Comparison of ENCODE assay signal across 14 mouse cellular contexts in genomic region chr14:60769340-60769739, GRCm38 (mm10). TPM values are rescaled to one million over a fixed set of nuclear protein-coding genes. Genes with fewer than 3 reads are reported as not detected.
DNase-seq lines count a peak whose midpoint lies in the region; TF ChIP-seq lines count a peak whose summit lies in the region.
"Had no signal": no experiment of that assay in that cellular context is flagged by ENCODE, and none has a peak within 500 bp of the region (broad histone marks: within the 10 kb centered on the region; RNA-seq: fewer than 3 reads in every experiment).

No protein-coding gene starts in this region.

- intact Hi-C loops in gastrocnemius, adult 2 months (cut with DNase I): loop anchor here (5.0 kb wide), 1 partner anchor 57 kb away; no protein-coding TSS in a partner anchor
- intact Hi-C loops in left cerebral cortex, adult 2 months (cut with DNase I): no loop called here
- intact Hi-C loops in left cerebral cortex, postnatal 25 days (cut with DNase I): loop anchor here (5.0 kb wide), 1 partner anchor 257 kb away; no protein-coding TSS in a partner anchor

- peak; percentile 47 for TF ChIP-seq CTCF in gastrocnemius, adult 2 months (IDR thresholded peaks at IDR 0.05)
- peak; percentile 28 for TF ChIP-seq CTCF in left cerebral cortex, adult 2 months (IDR thresholded peaks at IDR 0.05)

- DNase-seq in gastrocnemius, adult 2 months: no peak
- no peak for DNase-seq in gastrocnemius, postnatal 10 days
- DNase-seq in left cerebral cortex, adult 2 months (ENCODE audit: extremely low spot score in 1 of 2, low spot score in 2 of 2): no peak
- DNase-seq in left cerebral cortex, postnatal 25 days (ENCODE audit: low spot score in 2 of 2): no peak
- DNase-seq in R1 (ENCODE audit: low read depth, low spot score): peak; percentile 64
- DNase-seq in c-Kit-positive CD71-positive TER-119-positive erythroid progenitor cells, embryonic 14.5 days (ENCODE audit: low spot score): no peak
- no peak for DNase-seq in layer of hippocampus, postnatal 36 days
- DNase-seq: cerebellum, adult 9-10 months; gastrocnemius, postnatal 25 days had no signal

- H3K27ac ChIP-seq in gastrocnemius, adult 2 months: peak overlapping the region; percentile 85
- H3K27ac ChIP-seq in left cerebral cortex, adult 2 months: no peak overlapping the region
- peak overlapping the region; percentile 95 for H3K27ac ChIP-seq in brown adipose tissue, adult 24 weeks (replicated peaks; ENCODE audit: low read depth, low read length)
- H3K27ac ChIP-seq: embryonic facial prominence, embryonic 12.5 days; forebrain, embryonic 10.5 days; liver, embryonic 12.5 days had no signal

- peaks cover 21% of the 10 kb centered on the region for H3K4me1 ChIP-seq in brown adipose tissue, adult 24 weeks (ENCODE audit: control insufficient read depth, insufficient read depth, insufficient read length, low read length)
- H3K4me1 ChIP-seq: liver, embryonic 12.5 days had no signal

- H3K4me3 ChIP-seq in gastrocnemius, adult 2 months: peak overlapping the region; percentile 68
- no peak overlapping the region for H3K4me3 ChIP-seq in left cerebral cortex, adult 2 months
- H3K4me3 ChIP-seq in brown adipose tissue, adult 24 weeks (ENCODE audit: insufficient read depth, low read depth, low read length): peak overlapping the region; percentile 83
- H3K4me3 ChIP-seq: embryonic facial prominence, embryonic 12.5 days; forebrain, embryonic 10.5 days; liver, embryonic 12.5 days had no signal

RNA-seq across cellular contexts. Expression of gene C1qtnf9, which starts 1.4 kb away (rescaled TPM):
- 10 to 100 TPM; 18.0 to 20.4 TPM for total RNA-seq in gastrocnemius, adult 2 months (2021)
- 10 to 100 TPM; 31.2 to 32.2 TPM for total RNA-seq in gastrocnemius, postnatal 10 days (2021)
- under 1 TPM; 0.23 to 0.30 TPM for total RNA-seq in left cerebral cortex, adult 2 months (2021)
- total RNA-seq in left cerebral cortex, postnatal 25 days (2021): under 1 TPM; 0.34 to 0.48 TPM
- 16.8 and 30.9 TPM in 2 replicates for polyA plus RNA-seq in brown adipose tissue, adult 24 weeks (2012; ENCODE audit: insufficient read depth, insufficient read length, missing spikeins)
- total RNA-seq in layer of hippocampus, postnatal 36 days (2021): under 1 TPM; 0.22 to 0.38 TPM
- total RNA-seq: megakaryocyte progenitor cell, adult 5-6 weeks had no signal

RNA-seq across cellular contexts. Expression of gene Mipep, which starts 15.0 kb away (rescaled TPM):
- total RNA-seq in gastrocnemius, adult 2 months (2021): 10 to 100 TPM; 32.7 to 38.3 TPM
- 10 to 100 TPM; 24.5 to 26.4 TPM for total RNA-seq in gastrocnemius, postnatal 10 days (2021)
- total RNA-seq in left cerebral cortex, adult 2 months (2021): 10 to 100 TPM; 24.9 to 25.3 TPM
- total RNA-seq in left cerebral cortex, postnatal 25 days (2021): 10 to 100 TPM; 24.7 to 25.7 TPM
- 52.5 and 57.8 TPM in 2 replicates for polyA plus RNA-seq in brown adipose tissue, adult 24 weeks (2012; ENCODE audit: insufficient read depth, insufficient read length, missing spikeins)
- 10 to 100 TPM; 32.0 to 33.0 TPM for total RNA-seq in layer of hippocampus, postnatal 36 days (2021)

Comparison
In these comparisons a context has a peak if more than half of its experiments do, and no peak if none do; other contexts are left out.
1. RNA of gene C1qtnf9, which starts 1.4 kb away (total RNA-seq): 31.2 to 32.2 TPM in gastrocnemius, postnatal 10 days and 18.0 to 20.4 TPM in gastrocnemius, adult 2 months; 0.34 to 0.48 TPM in left cerebral cortex, postnatal 25 days, 0.22 to 0.38 TPM in layer of hippocampus, postnatal 36 days and 0.23 to 0.30 TPM in left cerebral cortex, adult 2 months; every median in the first group is over 10 times any median in the second.